Mouse (Mus musculus): Measurements from ENCODE around the gene Ptpdc1.

Gene Ptpdc1

DNA sequence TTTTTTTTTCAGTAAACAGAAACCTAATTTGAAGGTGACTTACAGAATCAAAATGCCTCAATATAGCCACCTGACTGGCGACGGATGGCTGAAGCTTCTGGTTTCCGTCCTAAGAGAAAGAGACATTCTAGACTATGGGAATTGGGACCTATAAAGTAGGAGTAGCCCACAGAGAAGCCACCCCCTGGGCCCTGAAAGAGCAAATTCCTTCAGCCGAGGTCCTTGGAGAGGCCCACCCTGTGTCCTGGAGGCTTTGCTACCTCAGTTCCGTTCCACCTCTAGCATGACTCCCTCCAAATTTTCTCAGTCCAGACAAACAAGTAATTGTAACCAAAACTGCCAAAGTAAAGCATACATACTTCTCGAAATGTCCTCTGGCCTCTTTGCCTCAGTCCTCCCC is 77.8 kb downstream of the Ptpdc1 start:
- no peak for DNase-seq (ENCODE audit: extremely low spot score)

GRCm38 (mm10) chr13:48546330-48546917 is 79.0 kb downstream of the Ptpdc1 start:
- DNase-seq (ENCODE audit: extremely low spot score), result peak; percentile 99

DNA sequence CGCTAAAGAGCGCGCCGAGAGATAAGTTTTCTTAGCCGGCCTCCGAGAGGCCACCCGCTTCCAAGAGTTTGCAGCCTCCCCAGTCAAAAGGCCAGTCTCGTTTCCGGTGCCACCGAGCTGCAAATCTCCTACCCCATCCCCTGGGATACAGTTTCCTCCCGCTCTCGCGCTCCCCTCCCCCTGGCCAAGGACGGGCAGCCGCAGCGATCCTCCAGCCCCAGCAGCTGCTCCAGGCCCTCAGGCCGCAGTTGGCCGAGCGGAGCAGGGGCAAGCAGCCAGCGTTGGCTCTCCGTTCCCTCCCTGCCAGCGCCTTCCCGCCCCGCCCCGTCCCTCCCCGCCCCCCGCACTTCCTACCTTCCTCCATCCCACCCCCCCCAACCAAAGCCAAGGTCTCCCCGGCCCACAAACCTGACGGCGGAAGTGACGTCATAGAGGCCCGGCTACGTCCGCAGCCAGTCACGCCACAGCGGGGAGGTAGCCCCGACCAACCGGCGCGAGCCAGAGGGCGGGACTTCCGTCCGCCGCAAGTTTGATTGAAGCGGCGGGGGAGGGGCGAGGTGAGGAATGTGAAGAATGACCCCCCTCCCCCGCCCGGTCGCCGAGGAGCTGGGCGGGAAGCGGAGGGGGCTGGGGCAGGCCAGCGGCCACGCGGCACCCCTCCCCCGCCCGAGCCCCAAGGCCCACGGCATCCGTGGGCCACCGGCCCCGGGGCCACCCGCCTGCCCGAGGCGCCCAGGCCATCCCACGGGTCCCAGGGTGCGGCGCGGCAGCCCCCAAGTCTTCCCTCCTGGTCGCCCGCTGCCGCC is 79.8 kb downstream of the Ptpdc1 start:
- DNase-seq (ENCODE audit: extremely low spot score), result peak; percentile 98

DNA sequence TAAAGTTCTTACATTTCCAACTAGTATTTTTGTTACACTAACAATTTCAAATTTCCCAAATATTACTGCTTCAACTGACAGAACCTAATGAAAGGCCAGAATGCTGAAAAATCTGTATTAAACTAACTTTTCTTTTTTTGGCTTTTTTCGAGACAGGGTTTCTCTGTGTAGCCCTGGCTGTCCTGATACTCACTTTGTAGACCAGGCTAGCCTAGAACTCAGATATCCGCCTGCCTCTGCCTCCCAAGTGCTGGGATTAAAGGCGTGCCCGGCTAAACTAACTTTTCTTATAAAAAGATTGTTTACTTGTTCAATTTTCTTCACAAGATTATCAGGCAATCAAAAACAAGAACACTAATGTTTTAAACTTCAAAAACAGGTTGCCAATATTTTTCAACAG is 80.6 kb downstream of the Ptpdc1 start:
- no peak for DNase-seq (ENCODE audit: extremely low spot score)

DNA sequence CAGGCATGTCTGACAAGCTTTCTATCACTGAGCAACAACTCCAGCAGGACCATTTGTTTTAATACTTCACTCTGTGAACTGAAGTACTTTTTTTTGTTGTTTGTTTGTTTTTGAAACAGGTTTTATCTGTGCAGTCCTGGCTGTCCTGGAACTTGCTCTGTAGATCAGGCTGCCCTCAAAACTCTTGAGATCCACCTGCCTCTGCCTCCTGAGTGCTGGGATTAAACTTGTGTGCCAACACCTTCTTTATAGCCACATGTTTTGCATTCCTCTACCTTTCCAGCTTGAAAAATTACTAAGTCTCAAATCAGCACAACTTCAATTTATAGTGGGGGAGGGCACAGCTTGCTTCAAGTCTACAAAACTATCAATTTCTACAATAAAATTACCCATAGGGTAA is 81.1 kb downstream of the Ptpdc1 start:
- DNase-seq (ENCODE audit: extremely low spot score), result no peak

DNA sequence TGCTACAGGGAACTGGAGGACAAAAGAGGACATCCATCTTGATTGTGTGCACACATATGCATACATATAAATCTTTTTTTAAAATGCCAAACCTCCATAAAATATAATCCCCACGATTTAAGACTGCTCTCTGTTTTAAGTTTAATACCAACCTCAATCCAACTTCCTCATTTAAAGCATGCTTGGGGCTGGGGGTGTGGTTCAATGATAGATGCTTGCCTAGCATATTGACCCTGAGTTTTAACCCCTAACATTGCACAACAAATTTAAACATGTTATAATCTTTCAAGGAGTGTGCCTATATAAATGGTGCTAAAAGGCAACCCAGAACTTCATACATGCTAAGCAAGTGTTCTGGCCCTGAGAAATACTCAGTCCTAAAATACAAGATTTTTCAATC is 85.0 kb downstream of the Ptpdc1 start:
- DNase-seq (ENCODE audit: extremely low spot score), result no peak

DNA sequence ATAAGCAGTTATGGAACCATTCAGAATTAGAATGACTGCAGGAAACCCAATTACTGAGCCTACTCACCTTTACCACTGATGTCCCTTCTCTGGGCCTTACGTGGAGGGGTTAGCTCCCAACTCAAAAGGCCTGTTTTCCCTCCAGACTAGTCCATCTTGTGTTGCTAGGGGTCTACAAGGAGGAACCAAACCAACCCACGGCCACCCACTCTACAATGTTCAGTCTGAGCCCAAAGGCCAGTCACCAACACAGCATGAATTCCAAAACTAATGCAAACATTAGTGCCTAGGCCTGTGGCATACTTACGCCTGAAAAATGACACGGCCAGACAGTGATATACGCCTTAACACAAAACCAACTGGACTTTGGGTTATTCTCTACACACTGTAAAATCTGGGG is 92.0 kb downstream of the Ptpdc1 start:
- no peak for DNase-seq (ENCODE audit: extremely low spot score)

DNA sequence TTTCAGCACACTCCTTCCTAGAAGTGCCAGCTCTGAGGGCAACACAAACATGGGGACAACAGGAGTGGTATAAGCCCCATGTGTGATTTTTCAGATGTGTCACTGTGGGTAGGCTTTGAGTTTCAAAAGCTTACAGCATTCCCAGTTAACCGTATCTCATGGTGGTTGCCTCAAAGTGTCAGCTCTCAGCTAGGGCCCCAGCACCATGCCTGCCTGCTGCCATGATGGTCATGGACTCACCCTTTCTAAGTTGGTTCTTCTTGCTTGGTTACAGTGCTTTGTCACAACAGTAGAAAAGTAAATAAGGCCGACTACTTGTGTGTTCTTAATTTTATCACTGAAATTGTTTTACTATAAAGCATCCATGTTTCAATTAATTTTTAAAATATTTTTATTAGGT is 94.0 kb downstream of the Ptpdc1 start:
- DNase-seq (ENCODE audit: extremely low spot score), result no peak

DNA sequence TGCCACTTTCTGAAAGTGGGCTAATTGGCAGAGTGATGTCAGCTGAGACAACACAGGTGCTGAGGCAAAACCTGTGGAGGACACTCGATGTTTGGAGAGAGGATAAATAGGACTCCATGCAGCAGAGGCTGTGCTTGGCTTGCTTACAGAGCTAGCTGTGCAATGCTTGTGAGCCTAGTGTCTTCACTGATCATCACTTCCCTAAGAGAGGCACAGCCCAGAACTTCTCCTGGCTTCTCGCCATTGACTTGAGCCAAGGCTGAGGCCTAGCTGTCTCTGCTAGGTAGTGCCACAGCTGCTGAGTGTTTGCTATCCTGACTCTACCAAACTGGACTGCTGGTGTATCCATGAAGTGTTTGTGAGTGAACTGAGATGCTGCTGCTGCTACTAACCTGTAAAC is 94.8 kb downstream of the Ptpdc1 start:
- no peak for DNase-seq (ENCODE audit: extremely low spot score)

- no peak for DNase-seq (ENCODE audit: extremely low spot score)
These were observed 96.4 kb downstream of the Ptpdc1 start for GRCm38 (mm10) chr13:48529028-48529427.

- peak; percentile 66 for DNase-seq (ENCODE audit: extremely low spot score)
These were observed 97.2 kb downstream of the Ptpdc1 start for GRCm38 (mm10) chr13:48528123-48528871.

Measured in embryo, embryonic 9.5 days (tissue).